Mouse (Mus musculus) megakaryocyte, embryonic 14.5 days (primary cell): ENCODE measurements at regions not wholly inside any gene's neighbourhood (a gene's known extent, or its start where the extent isn't known, plus 50 kb on each side); places are given as distances from the start of the nearest gene placed in this dataset.

ENCODE experiments used
- H3K27me3 ChIP-seq: replicated peaks from 2 replicates; pipeline ENCODE3; 2012; ENCODE audit warnings: inconsistent platforms
- H3K36me3 ChIP-seq: replicated peaks from 2 replicates; pipeline ENCODE3; 2012; ENCODE audit warnings: low read length, inconsistent platforms, mixed read lengths
- H3K4me1 ChIP-seq: 2 replicates; pipeline ENCODE4 v1.6.1; 2012; ENCODE audit warnings: inconsistent platforms
- H3K4me3 ChIP-seq: replicated peaks from 2 replicates; pipeline ENCODE3; 2012; ENCODE audit warnings: moderate library complexity, mild to moderate bottlenecking, inconsistent platforms
- H3K9me3 ChIP-seq: 2 replicates; pipeline ENCODE4 v1.6.1; 2012; ENCODE audit warnings: inconsistent platforms
- FLI1 ChIP-seq: IDR thresholded peaks from 2 replicates; pipeline ENCODE4 v1.6.1; 2012; ENCODE audit warnings: low read length, inconsistent platforms, mixed read lengths
- GATA1 ChIP-seq: IDR thresholded peaks from 3 replicates; pipeline ENCODE4 v1.6.1; 2012; ENCODE audit warnings: mixed read lengths, low read length, inconsistent platforms, borderline replicate concordance

DNA sequence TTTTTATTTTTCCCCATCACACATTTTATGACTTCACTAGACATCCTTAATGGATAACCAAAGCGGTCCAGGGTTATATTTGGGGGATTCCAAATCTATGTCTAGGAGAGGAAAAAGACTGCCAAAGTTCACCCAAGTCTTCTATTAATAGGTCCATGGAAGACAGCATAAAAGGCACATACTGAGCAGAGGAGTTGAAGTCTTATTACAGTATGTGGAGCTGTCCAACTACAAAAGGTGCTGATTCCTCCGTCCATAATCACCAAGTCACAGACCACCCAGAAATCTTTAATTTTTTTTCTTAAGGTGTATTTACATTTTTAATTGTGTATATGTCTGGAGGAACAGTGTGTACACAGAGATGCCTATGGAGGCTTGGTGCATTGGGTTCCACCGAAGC, 166.3 kb downstream of the Minar1 start:
- no peaks in the 10 kb centered on the region for H3K27me3 ChIP-seq
- TF ChIP-seq GATA1 = no peak
- no peak for TF ChIP-seq FLI1
- H3K36me3 ChIP-seq = no peaks in the 10 kb centered on the region
- no peaks in the 10 kb centered on the region for H3K9me3 ChIP-seq
- no peaks in the 10 kb centered on the region for H3K4me1 ChIP-seq
- H3K4me3 ChIP-seq = no peak overlapping the region

DNA sequence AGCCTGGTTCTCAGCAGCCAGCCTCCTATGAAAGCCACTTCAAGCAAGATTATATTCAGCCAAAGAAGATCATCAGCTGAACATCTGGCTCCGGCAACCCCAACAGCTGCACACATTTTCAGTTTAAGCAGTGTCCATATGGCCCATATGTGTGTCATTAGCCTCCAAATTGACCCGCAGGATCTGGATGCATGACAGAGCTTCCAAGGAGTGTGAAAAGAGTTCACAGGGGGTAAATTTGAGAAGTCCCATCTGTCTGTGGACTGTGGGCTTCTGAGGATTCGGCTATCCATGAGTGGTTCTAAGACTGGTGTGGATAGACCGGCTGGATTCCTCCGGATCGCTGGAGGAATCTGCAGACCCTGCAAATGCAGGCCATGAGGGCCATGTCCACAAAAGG, 173.3 kb downstream of the Minar1 start:
- peaks cover 4% of the 10 kb centered on the region; the same call in 1 of the 2 replicates for H3K9me3 ChIP-seq
- H3K36me3 ChIP-seq = no peaks in the 10 kb centered on the region
- no peaks in the 10 kb centered on the region for H3K27me3 ChIP-seq
- H3K4me3 ChIP-seq = no peak overlapping the region
- TF ChIP-seq FLI1 = no peak
- no peak for TF ChIP-seq GATA1
- H3K4me1 ChIP-seq = no peaks in the 10 kb centered on the region
